Mouse (Mus musculus) CD4-positive helper T cell, adult 2 months (primary cell): ENCODE data around the gene Xiap.
"Not testable (repeated sequence)": the region's sequence is repeated elsewhere in the genome, so short reads cannot be mapped to it uniquely, and the experiment has no call there.

Experiments
- DNase-seq: peaks from one replicate; pipeline ENCODE4 v3.0.0-alpha.2; 2012; ENCODE audit warnings: low read depth, missing footprints, low spot score

Xiap gene

DNA sequence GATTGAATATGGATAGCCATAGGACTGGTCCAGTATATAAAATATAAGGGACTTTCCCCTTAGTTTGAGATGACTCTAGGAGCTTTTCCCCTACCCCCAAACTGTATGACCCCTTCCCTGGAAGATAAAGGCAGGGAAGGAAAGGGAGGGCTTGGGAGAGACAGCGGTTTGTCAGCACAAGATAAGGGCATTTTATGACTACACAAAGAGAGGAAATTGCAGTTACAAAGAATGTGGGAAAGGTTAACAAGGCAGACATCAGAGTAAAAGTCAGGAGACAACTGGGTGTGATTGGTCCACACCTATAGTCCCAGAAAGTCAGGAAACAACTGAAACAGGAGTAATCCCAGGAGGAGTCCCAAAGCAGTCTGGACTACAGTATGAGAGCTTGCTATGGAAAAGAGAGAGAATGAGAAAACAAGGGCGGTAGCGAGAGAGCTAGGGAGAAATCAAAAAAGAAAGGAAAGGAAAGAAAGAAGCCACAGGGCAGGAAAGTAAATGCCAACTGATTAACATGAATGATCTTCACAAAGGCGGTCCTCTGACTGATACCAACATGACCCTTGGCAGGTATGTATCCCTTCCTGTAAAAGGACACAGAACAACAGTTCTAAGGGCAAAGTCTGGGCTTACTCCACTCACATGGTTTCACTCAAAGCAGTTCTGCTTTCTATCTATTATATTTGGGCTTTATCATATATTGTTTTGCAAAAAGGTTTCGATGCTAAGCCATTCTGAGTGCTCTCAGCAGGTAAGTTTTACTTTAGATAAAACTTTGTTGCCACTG lies at the start of gene Xiap:
Gene Xiap (plus strand): TSS at position 398 of the 787 bp plus-strand sequence.
- no peak for DNase-seq

DNA sequence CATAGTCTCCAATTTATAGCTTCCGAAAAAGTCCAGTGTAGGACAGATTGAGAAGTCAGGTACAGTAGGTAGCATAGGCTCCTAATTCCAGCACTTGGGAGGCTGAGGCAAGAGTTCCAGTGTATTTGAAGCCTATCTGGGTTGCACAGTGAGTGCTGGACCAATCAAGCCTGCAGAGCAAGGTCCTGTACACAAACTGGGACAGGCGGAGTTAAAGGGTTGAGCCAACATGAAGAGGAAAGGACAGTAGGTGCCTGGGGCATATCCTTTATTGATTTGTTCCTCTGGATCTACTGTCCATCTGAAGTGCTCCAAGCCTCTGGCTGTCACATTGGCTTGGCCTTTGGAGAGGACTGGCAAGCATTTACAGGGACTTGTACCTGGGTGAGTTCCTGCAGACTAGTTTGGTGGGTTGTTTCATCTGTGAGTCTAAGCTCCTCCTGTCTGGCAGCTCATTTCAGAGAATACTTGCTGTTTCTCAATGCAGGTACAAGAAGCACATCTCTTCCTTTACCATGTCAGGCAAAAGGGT lies 46.7 kb upstream of the Xiap start:
- no peak for DNase-seq

DNA sequence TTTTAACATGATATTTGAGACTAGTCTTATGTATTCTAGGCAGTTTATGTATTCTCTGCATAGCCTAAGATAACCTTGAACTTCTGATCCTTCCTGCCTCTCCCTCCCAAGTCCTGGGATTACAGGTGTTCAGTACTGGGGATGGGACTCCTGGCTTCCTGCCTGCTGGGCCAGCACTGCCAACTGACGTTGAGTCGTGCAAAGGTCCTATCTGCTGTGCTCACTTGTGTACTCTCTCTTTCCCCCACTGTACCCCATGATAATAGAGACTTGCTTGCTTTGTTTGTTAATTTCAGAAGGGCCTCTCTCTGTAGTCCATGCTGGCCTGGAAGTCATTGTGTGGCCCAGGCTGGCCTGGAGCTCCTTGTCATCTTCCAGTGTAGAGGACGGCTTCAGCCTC lies 45.7 kb upstream of the Xiap start:
- DNase-seq: no peak

DNA sequence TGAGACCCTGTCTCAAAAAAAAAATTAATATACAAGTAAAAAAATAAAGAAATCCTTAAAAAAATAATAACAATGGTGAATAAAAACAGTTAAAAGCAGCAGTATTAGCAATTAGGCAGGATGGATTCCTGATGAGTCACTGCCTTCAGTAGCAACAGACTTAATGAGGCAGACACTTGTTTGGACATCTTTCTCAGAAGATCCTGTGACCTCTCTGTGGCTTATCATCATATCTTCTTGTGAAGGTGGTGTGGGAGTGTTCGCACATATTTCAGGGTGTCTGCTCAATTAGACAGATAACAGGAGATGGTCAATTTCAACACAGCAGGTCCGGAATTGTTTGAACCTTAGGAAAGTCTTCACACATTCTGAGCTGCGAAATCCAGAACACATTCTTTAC lies 45.0 kb upstream of the Xiap start:
- no peak for DNase-seq

DNA sequence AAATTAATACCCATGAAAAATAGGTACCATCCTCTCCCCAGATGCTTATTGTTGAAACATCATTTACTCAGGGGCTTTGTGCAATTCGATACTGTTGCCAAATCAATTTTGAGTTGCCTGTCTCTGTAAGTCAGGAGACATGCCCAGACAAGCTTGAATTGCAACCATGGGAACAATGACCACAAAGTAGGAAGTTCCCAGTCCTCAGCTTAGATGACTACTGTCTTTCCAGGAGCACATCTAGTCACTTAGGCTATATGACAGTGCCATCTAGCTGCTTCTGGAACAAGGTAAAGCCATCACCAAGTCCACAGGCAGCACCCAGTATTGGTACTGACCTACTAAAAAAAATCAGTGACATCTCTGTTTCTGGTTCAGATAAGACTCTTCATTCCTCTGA lies 41.4 kb upstream of the Xiap start:
- no peak for DNase-seq

DNA sequence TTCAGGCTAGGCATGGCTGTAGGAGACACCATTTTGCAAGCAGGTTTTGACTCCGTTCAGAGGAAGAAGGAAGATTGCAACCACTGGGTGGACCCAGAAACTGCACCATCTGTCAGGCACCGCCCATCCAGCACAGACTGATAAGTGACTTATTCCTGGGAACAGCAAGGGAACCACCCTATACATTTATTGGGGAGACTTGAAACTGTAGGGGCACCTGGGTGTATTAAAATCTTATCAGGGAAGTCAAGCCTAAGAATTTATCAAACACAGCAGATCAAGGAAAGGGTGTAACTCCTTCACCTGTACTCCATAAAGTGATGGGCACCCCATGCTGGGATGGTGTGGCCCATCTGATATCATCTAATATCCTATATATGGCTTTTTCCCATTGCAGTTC lies 40.0 kb upstream of the Xiap start:
- DNase-seq: no peak

DNA sequence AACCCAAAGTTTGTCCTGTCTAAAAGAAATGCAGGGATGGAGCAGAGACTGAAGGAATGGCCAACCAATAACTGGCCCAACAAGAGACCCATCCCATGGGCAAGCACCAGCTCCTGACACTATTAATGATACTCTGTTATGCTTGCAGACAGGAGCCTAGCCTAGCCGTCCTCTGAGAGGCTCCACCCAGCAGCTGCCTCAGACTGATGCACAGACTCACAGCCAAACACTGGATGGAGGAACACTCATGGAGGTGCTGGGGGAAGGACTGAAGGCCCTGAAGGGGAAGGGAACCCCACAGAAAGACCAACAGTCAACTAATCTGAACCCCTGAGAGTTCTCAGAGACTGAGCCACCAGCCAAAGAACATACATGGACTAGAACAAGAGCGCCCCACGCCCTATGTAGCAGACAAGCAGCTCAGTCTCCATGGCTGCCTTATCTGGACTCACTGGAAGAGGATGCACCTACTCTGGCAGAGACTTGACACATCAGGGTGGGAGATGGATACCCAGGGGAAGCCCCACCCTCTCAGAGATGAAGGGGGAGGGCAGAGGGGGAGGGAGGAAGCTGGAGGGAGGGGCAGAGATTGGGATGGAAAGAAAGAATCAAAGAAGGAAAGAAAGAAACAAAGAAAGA lies 33.6 kb upstream of the Xiap start:
- not testable (repeated sequence) for DNase-seq

DNA sequence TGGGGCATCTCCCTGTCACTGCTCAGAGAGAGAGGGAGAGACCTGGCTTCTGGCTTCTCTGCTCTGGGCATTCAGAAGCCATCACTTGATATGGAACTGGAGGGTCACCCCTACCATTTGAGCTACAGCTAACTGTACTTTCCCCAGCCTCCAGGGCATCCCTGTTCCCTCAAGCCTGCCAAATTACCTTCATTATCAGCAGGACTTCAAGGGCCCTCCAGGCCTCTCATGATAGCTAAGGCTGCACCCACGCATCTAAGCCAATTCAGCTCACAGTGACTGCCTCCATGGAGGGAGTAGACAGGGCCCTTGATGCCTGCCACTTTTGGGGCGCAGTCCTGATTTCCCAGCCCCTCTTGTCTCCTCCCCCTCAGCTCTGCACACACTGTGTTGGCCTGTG lies 32.5 kb upstream of the Xiap start:
- DNase-seq: not testable (repeated sequence)

DNA sequence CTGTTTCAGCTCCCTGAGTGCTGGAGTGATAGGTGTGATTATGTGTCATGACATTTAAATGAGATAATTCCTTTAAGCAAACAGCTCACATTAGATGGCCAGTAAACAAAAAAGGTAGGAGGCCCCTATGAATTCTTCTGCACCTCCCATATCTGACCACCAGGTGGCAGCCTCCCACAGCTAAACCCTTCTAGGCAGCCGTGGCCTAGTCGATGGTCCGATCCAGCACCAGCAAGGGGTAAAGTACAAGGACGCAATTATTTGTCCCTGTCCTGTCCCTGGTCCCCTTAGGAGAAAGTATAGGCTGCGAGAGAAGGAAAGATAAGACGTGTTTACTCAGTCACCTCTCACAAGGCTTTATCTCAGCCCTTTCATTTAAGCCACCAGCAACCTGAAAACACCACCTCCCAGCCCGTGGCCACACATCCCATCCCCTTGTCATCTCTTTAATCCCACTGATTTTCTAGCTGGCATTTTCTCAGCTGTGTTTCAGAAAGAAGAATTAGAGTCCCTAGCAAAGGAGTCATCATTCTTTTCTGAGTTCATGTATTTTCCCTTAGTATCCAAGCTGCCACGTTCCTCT lies 26.3 kb upstream of the Xiap start:
- peak; percentile 59 for DNase-seq

DNA sequence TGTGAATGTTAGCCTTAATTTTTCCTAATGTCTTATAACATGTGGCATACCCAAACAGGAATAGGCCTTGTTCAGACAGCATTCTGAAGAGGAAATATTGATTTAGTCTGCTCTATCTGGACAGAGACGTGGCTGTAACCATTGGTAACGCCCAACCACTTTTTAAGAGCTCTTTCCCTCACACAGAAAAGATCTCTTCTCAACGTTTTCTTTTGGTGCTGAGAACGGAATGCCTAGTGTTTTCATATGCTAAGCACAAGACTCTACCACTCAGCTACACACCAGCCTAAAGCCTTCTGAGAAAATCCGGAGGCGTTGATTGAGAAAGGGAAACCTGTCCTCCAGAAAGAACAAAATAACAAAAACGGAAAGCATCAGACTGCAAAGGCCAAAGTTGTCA lies 25.6 kb upstream of the Xiap start:
- no peak for DNase-seq

DNA sequence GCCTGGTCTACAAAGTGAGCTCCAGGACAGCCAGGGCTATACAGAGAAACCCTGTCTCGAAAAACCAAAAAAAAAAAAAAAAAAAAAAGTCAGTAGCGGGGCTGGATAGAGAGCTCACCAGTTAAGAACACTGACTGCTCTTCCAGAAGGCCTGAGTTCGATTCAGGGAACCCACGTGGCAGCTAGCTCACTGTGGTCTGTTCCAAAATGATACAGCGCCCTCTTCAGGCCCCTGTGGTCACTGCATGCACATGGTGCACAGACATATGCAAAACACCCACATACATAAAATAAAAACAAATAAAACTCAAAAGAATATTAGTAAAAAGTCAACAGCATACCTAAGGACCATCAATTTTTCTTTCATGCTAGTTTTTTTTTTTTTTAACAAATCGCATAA lies 20.0 kb upstream of the Xiap start:
- DNase-seq: no peak

DNA sequence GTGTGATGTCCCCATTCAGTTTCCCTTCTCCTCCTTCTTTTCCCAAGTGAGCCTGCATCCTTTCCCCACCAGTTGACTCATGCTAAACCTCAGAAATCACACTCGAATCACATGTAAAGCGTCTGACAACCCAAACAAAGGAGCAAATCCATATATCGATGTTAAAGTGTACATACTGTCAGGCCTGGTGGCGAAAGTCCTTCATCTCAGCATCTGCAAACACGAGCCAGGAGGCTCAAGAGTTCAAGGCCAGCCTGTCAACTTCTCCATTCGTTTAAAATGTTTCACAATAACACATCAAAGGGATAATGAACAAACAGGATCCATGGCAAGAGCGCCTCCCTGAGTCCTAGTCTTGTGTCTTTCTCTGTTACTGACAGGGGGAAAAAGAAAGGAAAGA lies 14.5 kb upstream of the Xiap start:
- no peak for DNase-seq

DNA sequence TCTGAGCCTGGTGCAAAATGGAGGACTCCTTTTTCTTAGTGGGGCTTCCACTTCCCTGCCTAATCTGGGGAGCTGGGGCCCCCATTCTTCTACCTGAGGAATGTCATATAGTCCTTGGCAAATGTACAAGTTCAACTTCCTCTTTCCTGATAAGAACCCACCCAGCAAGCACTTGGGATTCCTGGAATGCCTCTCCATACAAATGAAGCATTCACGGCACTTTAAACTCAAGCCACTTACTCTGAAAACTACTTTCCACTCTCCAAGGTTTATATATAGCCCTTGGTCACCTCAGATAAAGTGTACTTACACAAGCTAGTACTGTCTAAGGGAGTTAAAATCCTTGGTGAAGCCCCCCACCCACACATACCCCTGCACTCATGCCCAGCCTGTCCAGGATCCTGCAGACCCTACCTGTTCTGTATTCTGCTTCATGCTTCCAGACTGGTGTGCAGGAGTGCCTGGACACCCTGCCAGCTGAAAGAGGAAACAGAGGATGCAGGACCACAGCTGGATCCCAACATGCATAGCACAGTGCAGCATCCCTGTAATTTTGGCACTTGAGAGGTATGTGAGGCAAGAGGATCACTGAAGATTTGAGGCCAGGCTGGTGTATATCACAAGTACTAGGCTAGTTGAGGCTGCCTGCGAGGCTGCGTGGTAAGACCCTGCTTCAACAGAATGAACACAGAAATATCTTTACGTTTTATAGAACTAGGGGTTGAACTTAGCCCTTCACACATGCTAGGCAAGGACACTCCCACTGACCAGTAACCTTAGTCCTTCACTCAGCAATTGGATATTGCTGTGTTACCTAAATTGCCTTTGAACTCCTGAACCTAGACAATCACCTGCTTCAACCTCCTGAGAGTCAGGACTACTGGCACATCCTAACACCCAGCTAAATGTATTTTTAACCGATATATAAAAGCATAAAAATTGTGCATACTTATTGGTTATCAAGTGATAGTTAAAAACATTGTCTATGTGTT lies 8.5 kb upstream of the Xiap start:
- DNase-seq: no peak

DNA sequence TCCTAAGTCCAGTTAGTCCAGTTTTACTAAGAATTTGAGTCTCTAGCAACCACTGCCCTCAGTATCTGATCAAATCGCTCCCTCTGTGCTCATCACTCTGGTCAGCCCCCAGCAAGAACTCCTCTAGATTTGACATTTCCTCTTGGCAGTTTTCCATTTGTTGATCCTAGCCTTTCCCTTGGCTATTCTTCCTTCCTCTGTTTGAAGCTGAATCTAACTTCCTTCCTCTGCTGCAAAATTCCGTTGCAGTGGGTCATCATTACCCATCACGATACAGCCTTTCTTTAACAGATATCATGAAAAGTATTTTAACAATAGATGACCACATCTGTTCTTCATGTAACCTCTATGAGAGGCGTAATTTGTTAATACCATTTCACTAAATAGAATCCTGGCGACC lies 2.5 kb upstream of the Xiap start:
- no peak for DNase-seq

DNA sequence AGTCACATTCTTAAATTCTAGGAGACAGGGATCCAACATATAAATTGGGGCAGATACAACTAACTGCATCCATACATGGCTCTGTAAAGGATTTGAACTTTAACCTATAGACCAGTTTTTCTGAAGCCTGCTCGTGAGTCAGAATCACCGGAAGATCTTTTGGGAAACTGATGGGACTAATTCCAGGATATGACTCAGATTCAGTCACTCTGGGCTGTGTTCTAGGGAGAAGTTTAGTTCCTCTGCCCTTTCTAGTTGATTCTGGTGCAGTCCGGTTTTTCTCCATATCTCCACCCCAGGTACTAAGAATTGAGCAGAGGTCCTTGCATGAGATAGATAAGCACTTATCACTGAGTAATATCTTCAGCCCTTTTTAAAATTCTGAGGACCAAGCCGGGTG lies 1.6 kb upstream of the Xiap start:
- DNase-seq: no peak

DNA sequence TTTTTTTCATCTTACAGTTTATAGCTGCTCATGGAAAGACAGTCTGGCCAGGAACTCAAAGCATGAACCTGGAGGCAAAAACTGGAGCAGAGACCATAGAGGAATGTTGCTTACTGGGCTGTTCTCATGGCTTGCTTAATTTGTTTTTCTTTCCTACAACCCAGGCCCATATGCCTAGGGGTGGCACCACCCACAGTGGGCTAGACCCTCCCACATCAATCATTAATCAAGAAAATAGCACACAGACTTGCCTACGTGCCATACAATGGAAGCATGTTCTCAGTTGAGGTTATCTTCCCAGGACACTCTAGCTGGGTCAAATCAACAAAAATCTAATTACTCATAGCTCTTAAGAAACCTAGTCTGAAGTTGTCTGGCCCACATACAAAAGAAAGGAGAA lies 4.1 kb downstream of the Xiap start:
- no peak for DNase-seq

DNA sequence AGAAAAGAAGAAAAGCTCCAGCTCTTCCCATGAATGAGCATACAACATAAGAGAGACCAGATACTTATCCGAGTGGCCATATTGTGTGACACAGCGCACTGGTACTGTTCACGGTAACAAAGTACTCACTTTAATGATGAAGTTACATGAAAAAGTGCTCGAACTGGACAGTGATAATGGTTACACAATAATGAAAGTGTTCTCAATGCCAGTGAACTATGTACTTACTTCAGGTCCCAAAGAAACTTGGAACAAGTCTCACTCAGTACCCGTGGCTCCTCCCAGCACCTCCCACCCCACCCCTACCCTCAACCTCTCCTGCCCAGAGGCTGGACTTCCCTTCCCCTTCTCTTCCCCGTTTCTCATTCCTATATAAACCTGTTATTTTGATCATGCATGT lies 5.6 kb downstream of the Xiap start:
- no peak for DNase-seq

DNA sequence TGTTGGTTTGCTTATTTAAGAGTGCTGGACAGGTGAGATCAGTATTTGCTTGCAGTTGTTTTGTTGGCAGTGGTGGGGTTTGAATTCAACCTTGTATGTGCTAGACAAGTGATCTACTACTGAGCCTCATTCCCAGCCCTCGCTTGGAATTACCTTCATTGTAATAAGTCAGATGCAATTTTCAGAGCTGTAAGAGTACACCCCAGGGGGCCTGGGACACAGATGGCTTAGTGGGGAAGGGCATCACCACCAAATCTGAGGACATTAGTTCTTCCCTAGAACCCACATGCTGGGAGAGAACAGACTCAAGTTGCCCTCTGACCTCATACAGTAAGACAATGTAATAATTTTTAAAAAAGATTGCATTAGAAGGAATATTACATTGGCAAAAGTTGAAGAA lies 7.3 kb downstream of the Xiap start:
- DNase-seq: no peak

DNA sequence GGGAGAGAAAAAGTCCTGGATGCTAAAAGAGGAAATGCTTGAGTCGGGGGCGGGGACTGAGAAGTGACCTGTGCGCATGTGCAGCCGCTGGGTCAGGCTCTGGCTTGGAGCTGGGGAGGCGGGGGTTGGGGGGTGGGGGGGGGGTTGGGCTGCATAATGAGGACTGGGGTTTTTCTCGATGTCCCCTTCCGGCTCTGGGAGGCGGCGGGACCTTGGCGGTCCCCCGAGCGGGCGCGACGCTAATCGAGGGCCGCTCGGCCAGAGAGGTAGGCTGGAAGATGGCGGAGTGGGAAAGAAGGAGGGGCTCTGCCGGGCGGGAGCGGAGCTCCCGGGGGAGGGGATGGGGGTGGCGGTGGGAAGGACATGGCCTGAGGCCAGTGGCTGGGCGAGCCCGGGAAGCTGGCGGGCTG lies 8.3 kb downstream of the Xiap start:
- peak; percentile 78 for DNase-seq

DNA sequence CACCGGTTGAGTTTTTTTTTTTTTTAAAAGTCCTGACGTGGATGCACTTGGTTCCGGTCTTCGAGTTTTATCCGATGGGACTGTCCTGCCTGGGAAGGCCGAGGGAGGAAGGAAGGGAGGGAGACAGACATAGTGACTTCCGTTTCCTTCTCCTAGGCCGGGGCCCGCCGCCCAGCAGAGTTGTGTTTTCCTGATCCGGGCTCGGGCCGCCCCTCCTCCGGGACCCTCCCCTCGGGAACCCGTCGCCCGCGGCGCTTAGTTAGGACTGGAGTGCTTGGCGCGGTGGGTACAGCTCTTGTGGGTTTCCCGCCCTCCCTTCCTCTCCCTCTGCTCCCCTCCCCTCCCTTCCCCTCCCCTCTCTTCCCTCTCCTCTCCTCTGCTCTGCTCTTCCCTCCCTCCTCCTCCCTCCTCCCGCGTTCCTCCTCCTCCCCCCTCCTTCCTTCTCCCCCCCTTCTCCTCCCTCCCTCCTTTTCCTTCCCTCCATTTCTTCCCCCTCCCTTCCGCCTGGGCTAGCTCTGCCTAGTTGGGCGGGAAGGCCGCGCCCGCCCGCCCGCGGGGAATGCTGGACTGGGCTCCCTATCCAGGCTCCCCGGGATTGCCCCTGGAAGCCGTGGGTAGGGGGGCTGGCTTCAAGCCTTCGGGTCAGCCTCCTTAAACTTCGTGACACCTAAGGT lies 8.9 kb downstream of the Xiap start:
- DNase-seq: peak; percentile 58

DNA sequence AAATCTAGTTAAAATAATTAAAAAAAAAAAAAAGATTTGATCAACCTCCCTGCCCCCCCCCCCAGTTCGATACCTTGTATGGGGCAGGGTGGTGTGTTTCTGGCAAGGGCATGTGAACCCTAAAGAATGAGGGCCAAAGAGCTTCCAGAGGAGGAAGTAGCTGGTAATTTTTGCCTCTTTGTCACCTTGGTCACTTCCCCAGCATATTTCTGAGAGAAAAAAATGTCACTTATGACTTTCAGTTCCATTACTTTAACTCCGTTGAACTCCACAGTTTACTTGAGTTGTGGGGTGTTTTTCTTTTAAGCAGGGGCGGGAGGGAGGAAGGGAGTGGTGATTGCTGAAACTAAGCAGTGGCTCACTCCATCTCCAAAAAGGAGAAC lies 9.4 kb downstream of the Xiap start:
- DNase-seq: peak; percentile 36
